Mouse (Mus musculus) megakaryocyte, embryonic 14.5 days (primary cell): ENCODE measurements around the gene Ptprn2.

Experiments
- FLI1 ChIP-seq: IDR thresholded peaks from 2 replicates; pipeline ENCODE4 v1.6.1; 2012; ENCODE audit warnings: low read length, inconsistent platforms, mixed read lengths
- GATA1 ChIP-seq: IDR thresholded peaks from 3 replicates; pipeline ENCODE4 v1.6.1; 2012; ENCODE audit warnings: mixed read lengths, low read length, inconsistent platforms, borderline replicate concordance

DNA sequence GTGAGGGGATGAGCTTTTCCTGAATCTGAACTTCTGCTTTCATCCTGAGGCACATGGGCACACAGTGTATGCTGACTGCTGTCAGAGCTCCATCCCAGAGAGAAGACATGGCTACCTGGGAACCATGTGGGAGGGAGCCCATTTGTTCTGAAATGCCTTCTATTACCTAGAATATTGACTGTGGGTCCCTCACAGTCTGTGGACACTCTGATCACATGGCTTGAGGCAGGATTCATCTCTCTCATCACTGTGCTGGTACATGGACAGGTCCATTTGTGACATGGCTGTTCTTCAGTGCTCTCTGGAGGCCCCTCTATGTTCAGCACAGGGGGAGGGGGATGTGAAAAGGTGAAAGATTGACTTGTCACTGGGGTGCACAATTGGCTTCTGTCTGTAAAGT, 227.6 kb downstream of the Ptprn2 start:
- no peak for TF ChIP-seq GATA1
- no peak for TF ChIP-seq FLI1
